Mouse (Mus musculus): Measurements from ENCODE around the gene Trak1.

Trak1 gene

GRCm38 (mm10) chr9:121373512-121373911 is 76.2 kb downstream of the Trak1 start:
- no peak for DNase-seq

- peak; percentile 82 to 84 for DNase-seq
Measured at GRCm38 (mm10) chr9:121374076-121374863, 77.0 kb downstream of the Trak1 start.

- DNase-seq, result no peak
Measured at GRCm38 (mm10) chr9:121374864-121375255, 77.6 kb downstream of the Trak1 start.

DNA sequence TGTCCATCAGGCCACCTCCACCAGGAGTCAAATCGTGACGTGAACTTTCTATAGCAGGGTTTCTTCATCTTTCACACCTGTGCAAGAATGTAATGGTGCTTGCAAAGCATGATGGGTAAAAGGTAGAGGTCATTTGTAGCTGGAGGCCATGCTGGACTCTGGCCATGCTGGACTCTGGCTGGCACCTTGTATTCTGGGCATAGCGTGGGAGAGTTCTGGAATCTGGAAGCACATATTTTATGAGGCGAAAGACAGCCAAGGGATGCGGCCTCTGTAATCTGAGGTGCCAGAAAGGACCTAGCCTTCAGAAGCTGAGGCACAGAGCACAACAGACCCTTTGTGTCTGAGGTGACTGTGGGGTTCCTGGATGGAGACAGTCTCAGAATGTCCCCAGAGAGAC is 78.8 kb downstream of the Trak1 start:
- no peak for DNase-seq

- no peak for DNase-seq
Measured at GRCm38 (mm10) chr9:121380310-121380920, 83.1 kb downstream of the Trak1 start.

DNA sequence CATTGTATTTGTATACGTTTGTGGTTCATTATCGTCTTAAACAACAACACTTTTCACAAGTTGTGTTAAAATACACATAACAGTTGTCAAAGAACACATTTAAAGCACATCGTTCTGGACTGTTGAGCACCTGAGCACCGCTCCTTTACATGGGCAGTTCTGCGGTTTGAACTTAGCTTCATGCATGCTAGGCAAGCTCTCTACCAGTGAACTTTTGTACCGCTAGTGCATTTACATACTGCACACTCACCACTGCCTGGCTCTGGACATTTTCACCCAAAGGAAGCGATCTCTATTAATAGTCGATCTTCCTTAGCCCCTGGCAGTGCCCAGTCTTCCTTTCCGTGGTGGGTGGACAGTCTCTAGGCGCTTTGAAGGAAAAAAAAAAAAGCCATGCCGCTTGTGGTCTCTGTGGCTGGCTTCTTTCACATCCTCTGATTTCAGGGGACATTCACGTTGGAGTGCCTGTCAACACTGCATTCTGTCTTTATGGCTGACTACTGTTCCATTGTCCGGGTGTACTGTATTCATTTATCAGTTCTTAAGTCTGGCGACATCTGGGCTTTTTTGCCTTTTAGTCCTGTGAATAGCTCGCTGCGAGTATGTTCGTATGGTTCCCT is 84.5 kb downstream of the Trak1 start:
- DNase-seq, result no peak

DNA sequence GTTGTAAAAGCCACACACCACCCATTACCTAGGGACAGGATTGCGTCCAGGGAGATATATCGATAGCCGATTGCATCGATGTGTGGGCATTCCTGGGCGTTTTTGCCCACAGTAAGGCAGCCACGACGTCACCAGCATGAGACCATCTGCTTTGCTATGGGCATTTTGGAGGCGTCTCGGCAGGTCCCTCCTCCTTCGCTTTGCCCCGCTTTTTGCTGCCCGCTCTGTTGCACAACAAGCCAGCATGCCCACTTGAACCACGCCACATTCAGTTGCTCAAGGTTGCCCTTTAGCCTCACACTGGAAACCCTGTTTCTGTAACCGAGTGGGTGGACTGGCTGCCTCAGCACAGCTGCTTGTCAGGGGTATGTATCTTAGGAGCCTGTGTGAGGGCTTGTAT is 85.3 kb downstream of the Trak1 start:
- peak; percentile 69 to 70 for DNase-seq

- peak; percentile 93 to 95 for DNase-seq
Measured at GRCm38 (mm10) chr9:121383180-121383586, 85.9 kb downstream of the Trak1 start.

DNA sequence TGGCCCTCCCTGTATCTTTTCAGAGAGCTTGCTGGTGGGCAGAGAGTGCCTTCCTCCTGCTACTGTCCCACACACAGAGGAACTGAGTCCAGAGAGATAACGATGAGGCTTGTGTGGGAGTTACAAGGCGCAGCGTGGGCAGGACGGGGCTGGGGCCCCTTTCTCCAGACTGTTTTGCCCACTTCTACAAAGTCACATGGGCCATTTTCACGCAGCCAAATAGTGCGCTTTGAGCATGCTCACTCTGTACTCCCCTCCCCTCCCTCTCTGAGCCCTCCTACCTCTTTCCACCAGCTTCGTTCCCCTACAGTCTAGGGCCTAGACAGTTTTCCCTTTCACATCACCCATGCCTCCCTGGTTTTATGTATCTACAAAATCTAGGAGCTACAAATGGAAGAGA is 87.3 kb downstream of the Trak1 start:
- DNase-seq, result no peak

- peak; percentile 92 to 94 for DNase-seq
Measured at GRCm38 (mm10) chr9:121385091-121385748, 87.9 kb downstream of the Trak1 start.

GRCm38 (mm10) chr9:121385749-121386350 is 88.5 kb downstream of the Trak1 start:
- DNase-seq, result no peak

GRCm38 (mm10) chr9:121387539-121388272 is 90.4 kb downstream of the Trak1 start:
- peak; percentile 41 to 60 for DNase-seq

GRCm38 (mm10) chr9:121388273-121388931 is 91.1 kb downstream of the Trak1 start:
- no peak for DNase-seq

GRCm38 (mm10) chr9:121389258-121389657 is 92.0 kb downstream of the Trak1 start:
- no peak for DNase-seq

GRCm38 (mm10) chr9:121391898-121392297 is 94.6 kb downstream of the Trak1 start:
- DNase-seq, result peak; percentile 72 to 77

DNA sequence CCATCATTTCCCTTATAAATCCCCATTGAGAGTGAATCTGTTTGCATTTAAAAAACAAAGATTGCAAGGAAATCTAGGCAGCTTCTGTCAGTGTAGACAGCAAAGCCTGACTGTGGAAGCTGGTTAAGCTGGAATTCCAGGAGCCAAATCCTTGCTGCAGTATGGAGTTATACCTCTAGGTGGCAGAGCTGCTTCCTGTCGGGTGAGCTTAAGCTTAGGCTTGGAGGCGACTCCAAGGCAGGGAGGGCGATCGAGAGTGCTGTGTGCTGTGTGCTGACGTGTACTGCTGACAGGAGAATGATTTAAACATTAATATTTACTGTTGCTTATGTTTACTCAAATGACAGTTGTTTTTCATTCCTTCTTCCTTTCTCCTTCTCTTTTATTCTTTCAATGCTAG is 95.1 kb downstream of the Trak1 start:
- peak; percentile 88 to 94 for DNase-seq

DNA sequence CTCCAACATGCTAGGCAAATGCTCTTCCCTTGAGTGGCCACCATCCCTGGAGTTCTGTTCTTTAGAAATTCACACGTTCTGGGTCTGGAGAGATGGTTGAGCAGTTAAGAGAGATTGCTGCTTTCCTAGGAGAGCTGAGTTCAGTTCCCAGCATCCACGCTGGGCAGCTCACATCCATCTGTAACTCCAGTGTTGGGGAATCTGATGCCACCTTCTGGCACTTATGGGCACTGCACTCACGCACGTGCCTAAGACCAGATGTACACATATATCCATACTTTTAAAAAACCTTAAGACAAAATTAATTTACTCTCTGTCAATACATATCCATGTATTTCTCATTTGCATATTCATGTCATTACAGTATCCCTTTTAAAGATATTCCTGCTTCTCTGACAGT is 95.8 kb downstream of the Trak1 start:
- DNase-seq, result no peak

DNA sequence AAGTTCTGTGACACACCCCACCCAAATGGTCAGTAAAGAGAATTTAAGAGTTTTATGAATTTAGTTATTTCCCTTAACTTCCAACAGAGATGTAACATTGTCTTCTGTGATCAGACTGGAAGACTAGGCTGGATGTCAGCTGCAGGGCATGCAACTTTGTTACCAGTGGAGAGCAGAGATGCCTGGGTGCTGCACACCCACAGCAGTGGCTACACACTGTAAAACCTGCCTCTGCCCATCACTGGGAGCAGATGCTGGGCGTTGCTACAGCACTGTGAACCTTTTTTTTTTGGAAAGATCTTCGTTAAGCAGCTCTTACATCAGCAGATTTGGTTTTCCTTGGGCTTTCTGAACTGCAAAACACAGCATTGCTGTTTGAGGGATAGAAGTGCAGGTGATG is 97.6 kb downstream of the Trak1 start:
- no peak for DNase-seq

GRCm38 (mm10) chr9:121395812-121396211 is 98.5 kb downstream of the Trak1 start:
- DNase-seq, result no peak

- DNase-seq, result peak; percentile 63 to 73
Measured at GRCm38 (mm10) chr9:121398100-121398760, 100.9 kb downstream of the Trak1 start.

GRCm38 (mm10) chr9:121398761-121399160 is 101.5 kb downstream of the Trak1 start:
- DNase-seq, result peak; percentile 84 to 86

All from cerebellum, postnatal 10 days (tissue).